Mouse (Mus musculus) right cerebral cortex, adult 2 months (tissue): ENCODE results near the gene Homer1.

Experiments used
- DNase-seq, 2 experiments: peaks; one replicate each; pipeline ENCODE4 v3.0.0; 2021 to 2022; ENCODE audit warnings: low spot score in 2 of 2

Gene Homer1

DNA sequence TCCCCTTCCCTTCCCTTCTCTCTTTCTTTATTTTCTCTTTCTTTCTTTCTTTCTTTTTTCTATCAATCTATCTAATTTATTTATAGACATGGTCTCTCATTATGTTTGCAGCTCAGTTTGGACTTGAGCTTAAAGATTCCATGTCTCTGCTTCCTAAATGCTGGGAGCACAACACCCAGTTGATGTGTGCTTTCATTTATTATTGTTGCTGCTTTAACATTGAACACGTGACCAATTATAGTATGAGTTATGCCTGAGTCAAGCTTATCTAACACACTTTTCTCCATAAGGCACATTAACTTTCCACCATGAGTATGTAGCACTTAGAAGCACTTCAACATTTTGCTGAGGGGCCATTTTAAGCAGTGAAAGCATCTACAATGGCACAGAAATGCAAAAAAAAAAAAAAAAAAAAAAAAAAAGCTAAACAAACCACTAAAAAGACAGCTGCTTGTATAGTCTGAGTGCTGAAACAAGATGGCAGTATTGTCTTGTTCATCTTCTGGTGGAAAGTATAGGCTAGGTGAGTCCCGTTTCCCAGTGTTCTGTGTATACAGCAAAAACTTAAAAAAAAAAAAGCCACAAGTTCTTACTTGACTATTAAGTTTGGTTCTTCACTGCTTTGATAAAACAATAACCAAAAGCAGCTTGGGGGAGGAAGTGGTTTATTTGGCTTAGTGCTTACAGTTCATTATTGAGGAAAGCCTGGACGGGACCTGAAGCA lies 41.3 kb downstream of the Homer1 start:
- no peak for DNase-seq

DNA sequence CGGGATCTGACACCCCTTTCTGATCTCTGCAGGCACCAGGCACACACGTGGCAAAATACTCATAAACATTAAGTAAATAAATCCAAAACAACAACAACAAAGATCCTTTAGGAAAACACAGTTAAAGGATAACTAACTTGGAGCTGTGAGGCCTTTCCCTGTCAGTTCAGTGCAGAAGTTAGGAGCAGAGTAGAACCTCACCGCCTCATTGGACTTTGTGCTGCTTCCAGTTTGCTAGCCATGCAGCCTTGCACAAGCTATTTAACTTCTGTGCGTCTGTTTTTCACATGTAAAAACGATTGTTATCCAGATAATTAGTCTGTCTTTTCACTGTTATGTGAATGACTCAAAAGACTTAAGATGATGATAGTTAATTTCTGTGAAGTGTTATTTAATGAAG lies 43.2 kb downstream of the Homer1 start:
- DNase-seq = no peak

DNA sequence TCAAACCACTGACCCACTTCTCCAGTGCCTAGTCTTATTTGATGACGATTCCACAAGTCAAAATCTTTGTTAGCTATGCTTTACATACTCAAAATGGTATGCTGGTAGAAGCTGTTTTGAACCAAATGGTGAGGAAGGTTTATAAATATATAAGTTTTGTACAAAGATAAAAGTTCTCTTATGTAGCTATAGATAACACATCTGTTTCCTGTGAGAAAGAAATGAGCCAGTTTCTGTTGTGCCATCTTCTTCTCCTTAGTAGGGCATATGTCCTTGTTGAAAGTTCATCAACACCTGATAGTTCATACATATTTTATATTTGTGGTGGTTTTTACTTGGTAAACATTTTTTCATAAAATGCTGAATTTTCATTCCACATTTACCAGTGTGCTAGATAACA lies 45.0 kb downstream of the Homer1 start:
- no peak for DNase-seq

DNA sequence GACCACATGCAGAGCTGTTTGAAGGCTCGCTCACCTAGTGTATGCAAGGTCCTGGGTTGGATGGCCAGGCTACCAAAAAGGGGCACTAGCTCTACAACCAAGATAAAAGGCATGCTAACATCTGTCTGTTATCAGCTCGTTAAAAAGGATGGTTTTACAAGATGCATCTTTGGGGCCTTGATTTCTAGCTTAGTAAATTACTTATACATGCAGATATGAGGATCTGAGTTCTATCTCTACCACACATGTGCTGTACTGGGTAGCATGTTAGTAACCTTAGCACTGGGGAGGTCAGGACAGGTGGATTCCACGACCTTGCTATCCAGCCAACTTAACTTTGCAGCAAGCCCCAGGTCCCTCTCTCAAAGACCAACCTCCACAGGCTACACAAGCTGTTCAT lies 46.4 kb downstream of the Homer1 start:
- no peak for DNase-seq

DNA sequence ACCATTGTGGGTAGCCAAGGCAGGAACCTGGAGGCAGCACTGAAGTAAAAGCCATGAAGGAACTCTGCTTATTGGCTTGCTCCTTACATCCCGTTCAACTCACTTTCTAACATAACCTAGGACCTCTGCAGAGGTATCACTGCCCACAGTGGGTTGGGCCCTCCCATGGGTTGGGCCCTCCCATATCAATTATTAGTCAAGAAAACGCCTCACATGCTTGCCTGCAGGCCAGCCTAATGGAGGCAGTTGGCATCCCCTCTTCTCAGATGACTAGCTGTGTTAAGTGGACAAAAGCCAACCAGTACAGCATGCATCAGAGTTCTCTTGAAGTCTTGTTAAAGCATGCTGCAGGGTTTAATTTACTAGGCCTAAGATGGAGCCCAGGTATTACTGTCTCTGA lies 52.6 kb downstream of the Homer1 start:
- no peak for DNase-seq

DNA sequence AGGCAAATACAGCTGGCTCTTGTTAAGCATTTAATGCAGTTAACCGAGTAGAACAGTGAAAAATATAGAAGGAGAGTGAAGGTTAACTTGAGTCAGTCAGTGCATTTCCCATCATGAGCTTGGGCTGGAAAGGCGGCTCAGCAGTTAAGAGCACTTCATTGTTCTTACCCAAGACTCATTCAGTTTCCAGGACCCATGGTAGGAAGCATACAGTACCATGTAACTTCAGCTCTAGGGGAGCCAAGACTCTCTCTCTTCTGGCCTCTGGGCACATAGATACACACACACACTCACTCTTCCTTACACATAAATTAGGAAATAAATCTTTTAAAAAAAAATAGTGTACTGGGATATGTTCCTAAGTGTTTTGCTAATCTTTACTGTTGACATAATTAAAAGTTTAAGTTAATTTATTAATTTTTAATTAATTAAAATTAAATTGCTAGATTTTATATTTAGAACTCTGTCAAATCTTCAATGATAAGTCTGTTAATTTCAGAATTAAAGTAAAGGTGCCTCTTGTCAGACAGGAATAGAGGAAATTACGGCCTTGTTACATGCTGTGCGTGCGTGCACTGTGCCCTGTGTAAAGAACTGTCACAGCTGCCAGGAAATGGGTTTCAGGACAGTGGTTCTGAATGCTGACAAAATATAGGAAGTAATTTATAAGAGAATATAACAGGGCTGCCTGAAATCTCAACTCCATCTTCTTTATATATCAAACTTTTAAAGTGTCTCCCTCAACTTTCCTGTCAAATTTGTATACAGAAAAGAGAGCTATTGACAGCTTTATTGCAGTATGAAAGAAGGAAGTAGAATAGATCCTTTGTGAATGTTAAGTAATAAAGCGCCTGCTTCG lies 55.2 kb downstream of the Homer1 start:
- DNase-seq = no peak

DNA sequence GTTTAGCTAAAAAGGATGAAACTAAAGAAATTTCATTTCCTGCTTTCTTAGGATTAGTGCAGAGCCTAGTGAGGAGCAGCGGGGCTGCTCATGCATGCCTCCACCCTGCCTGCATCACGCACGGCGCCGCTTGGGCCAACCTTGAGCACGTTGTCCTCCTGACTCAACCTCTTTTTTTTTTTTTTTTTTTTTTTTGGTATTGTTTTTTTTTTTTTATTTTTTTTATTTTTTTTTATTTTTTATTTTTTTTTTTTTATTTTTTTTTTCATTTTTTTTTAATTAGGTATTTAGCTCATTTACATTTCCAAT lies 55.8 kb downstream of the Homer1 start:
- DNase-seq = no peak

DNA sequence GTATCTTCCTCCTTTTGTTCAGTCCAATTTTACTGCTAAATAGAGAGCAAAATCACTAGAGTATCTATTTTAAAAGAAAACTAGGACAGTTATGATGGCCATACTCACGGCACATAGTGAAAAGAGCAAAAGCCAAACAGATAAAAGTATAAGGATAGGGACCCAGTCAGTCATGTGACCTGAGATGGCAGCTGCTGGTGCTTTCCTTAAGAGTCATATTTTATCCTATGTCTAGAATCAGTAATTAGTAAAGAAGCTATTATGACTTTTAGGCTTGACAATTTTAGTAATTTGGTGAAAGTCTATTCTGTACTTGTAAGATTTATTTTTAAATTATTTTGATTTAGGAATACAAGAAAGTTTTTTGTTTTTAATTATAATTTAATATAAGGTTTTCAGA lies 59.1 kb downstream of the Homer1 start:
- DNase-seq = no peak

DNA sequence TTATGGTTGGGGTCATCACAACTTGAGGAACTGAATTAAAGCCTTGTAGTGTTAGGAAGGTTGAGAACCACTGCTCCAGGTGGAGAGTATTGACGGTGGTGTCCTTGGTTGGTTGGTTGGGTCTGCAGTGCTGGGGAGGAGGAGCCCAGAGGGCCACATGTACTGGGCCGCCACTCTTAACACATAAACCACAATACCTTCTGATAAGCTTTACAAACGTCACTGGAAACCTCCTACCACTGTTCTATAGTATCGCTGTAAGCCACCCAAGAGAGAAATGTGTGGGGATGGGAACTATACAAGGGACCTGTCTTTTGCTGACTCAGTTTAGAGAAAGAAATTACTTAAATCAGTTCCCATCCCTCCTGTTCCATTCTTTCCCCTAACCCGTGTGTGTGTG lies 68.1 kb downstream of the Homer1 start:
- DNase-seq = no peak

DNA sequence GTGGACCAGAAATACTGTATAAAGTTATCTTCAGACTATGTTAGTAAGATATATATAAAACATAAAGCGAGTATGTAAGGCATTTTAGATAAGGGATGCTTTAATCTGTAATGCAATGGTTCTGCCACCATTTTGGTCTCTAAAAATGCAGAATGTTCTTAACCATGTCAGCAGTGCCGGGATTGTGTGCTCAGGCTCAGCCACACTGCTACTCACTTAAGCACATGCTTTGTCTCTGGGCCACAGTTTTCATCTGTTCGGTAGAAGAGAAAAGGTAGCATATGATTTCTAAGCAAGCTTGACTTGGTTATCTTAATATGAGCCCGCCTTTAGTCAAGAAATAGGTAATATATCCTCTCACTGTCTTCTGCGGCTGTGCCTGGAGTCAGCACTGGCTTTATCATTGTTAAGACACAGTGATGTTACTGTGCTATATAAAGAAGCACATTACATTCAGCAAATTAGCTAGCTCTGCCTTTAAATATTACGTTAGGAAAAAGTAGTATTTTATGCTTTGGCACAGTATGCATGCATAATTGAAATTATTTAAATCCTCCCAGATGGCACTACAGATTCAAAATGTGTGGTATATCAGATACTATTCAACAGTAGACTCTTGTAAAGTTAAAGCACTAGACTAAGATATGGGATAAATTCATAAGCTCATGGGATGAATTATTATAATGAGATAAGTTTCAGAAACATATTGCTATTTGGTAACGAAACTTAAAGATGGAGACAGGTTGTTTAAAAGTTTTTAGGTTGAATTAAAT lies 69.6 kb downstream of the Homer1 start:
- DNase-seq = no peak

DNA sequence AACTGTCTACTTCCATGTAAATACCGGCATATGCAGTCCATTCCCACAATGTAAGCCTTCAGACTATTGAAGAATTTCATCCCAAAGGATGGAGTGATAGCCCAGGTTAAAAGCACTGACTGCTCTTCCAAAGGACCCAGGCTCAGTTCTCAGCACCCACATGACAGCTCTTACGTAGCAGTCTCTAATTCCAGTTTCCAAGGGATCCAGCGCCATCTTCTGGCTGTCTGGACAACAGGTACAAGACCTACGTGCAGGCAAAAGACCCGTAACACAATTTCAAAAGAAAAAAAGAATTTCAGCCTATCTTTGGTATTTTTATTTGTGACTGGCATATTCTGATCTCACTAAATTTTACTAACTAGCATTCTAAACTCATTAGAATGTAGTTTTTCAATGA lies 75.0 kb downstream of the Homer1 start:
- no peak for DNase-seq

DNA sequence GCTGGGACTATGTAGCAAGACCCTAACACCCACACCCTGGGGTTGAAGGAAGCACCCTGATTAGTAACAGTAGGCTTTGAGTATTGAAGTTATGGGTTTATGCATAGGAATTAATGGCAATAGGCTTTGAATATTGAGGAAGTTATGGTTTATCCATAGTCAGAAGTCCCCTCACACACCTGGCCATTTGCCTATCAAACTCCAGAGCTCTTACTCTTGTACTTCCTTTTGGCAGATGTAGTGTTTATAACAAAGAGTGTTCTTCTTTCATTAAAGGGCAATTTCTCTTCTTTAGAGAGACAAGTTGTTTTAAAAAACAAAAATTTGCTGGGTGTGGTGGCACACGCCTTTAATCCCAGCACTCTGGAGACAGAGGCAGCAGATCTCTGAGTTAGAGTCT lies 79.1 kb downstream of the Homer1 start:
- DNase-seq = no peak

DNA sequence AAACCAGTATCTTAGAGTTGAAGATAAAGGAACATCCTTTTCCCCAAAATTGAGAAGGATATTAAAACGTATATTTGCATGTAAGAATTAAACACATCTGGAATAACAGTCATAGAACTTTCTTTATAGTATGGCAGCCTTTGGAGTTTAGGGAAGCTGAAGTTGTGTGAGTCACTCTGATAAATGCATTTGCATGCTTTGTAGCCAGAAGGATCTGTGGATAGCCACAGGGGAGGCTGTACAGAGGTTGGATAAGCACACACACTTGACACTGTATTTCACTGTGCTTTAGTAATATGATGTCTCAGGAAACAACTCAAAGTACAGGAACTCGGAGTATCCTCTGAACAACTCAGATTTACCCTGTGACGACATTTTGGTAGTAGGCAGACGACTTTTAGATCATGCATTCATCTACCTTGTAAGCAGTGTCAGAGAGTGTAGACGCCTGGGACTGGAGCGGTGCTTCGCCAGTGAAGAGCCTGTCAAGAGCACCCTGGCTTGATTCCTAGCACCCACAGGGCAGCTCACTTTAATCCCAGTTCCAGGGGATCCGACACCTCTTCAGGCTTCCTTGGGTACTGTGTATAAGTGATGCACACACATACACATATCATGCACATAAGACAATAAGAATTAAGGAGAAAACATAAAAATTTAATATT lies 81.1 kb downstream of the Homer1 start:
- DNase-seq = no peak

DNA sequence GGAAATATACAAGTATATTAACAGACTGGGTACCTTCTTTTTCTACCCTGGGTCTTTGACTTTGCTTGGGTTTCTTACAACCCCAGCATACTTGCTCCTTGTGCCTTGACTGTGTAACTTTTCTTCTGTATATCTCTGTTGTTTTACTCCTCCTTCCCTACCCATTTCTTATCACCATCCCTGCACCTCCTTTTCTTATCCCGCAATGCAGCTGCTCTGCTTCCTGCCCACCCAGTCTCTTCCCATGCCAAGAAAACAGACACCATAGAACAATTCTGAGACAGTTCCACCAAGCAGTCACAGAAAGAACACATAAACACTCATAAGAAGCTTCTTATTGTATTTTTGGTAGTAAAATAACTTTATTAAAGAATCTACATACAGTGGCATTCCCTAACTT lies 81.9 kb downstream of the Homer1 start:
- no peak for DNase-seq

DNA sequence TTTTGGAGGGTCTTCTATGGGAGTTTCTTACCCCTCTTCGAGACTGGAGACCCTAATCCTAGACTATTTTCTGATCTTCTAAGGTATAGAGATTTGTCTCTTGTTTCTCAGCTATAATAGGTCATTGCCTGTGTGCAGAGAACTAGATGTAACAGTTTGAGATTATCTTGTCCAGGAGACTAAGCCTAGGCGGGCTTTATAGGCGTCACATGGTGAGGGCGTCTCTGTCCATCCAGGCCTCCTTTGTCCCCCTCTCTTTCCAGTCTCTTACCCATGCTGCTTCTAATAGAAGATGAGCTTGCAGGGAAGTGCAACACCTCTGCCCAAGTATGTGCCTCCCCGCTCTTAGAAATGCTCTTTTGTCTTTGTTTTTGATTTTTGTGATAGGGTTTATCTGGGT lies 83.7 kb downstream of the Homer1 start:
- DNase-seq = no peak

DNA sequence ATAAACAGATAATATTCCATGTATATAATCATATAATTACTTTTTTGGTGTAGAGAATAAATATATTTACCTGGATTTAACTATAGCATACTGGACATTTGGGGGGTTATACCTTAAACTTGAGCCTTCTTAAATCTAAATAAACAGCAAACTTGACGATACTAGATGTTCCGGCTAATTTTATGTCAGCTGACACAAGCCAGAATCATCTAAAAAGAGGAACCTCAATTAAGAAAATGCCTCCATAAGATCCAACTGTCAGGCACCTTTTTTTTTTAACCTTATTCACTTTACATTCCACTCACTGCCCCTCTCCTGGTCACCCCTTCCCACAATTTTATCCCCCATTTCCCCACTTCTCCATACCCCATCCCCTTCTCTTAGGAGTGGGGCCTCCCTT lies 84.2 kb downstream of the Homer1 start:
- no peak for DNase-seq

DNA sequence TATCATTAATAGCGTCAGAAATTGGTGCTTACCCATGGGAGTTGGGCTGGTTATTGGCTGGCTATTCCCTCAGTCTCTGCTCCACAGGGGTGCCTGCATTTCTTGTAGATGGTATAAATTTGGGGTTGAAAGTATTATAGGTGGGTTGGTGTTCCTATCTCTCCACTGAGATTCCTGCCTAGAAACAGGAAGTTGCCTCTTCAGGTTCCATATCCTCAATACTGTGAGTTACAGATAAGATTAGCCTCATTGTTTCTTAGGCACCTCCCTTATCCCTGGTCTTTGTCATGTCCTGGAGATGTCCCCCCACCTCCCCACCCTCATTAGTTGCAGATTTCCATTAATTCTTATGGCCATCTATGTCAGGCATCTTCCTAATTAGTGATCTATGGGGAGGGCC lies 85.0 kb downstream of the Homer1 start:
- no peak for DNase-seq

DNA sequence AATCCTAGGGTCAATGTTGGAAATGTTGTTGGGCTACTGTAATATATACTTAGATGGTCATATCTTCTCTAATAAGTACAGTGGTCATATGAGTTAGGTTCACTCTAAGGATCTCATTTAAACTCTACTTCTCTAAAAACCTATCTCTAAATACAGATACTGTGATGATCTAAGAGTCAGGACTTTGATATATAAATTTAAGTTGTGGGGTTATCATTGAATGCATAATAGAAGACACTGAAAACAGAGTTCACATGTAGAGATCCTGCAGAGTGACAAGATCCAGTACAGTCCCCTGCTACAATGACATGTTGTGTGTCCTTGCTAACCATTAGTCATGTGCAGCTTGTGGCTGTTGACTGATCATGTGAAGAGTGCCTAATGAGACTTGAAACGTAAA lies 85.7 kb downstream of the Homer1 start:
- no peak for DNase-seq

DNA sequence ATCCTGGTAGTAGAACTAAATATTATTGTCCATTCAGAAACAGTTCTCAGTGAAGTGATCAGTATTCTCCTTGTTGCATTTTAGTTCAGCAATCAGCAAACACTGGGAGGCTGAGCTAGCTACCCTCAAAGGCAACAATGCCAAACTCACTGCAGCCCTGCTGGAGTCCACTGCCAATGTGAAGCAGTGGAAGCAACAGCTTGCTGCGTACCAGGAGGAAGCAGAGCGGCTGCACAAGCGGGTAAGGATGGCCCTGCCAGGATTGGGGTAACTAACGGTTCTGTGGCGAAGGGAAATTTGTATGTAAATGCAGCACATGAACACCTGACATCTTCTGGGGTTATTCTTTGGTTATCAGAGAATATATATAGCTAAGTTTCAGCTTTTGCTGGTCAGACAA lies 88.0 kb downstream of the Homer1 start:
- no peak for DNase-seq

DNA sequence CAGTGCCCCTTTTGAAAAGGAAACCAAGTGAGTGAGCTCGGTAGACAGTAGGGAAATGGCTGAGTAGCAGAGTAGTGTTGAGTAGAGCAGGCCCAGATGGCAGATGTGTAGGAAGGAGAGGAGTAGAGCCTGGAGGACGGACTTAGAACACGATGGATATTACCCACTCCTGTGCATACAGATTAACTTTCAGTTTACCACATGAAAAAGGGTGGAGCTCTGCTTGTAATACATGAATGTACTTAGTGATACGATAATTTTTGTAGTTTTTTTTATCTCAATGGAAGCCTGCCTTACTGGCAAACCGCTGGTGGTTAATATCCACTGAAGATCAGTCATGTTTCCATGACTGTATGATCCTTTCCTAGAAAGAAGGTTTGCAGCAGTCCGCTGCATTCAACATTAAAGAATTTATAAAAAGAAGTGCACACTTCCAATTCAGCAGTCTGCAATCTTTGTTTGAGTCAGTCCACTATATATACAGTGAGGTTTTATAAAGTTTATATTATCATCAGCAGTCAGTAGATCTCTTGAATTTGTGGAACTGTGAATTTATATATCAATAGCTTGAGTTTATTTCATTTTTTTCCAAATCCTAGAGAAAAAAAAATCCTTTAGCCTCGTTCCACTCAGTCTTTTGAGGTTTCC lies 89.3 kb downstream of the Homer1 start:
- DNase-seq = no peak

DNA sequence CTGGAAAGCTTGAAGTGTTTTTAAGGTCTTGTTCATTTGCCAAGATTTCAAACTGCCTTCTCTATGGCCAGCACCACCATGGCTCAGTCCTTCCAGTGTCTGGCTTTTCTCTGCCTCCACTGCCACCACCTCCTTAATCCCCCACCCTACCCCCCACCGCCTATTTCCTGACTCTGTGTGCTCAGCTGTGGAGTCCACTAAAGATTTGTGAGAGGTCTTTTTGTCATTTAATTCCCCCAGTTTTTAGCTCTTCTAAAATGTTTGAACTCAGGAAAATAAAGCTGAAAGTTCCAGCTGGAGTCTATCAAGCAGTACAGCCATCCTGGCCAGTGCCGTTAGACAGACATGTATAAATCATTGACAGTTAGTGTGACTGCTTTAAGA lies 89.8 kb downstream of the Homer1 start:
- no peak for DNase-seq

DNA sequence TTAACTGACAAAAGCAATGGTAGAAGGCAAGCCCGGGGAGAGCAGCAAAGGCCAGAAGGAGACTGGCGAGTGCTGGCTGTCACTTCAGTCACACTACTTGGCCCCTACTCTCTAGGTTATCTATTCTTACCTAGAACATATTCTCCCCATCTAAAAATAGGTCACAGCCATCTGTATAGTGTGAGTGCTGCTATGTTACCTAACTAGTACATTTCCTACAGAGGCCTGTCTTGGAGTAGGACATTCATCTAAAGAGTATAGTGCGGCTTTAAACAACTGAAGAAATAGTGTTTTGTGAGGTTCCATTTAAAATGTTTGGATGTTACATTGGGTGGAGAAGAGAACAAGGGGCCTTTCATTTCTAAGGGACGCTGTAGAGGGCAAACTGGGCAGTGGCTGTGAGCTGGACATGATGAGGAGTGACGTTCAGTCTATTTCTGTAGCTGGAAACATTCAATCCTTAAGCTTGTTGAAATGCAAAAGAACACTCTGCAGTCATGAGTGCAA lies 100.3 kb downstream of the Homer1 start:
- DNase-seq = no peak
